Mouse (Mus musculus): ENCODE measurements around the gene Gm20822. TPM values are rescaled to one million over a fixed set of nuclear protein-coding genes. Genes with fewer than 3 reads are reported as not detected.
"Not testable (repeated sequence)": the region's sequence is repeated elsewhere in the genome, so short reads cannot be mapped to it uniquely, and the experiment has no call there.

The Gm20822 gene
- total RNA-seq (2017), result not detected in 3 replicates

- ATAC-seq (replicated peaks; ENCODE audit: insufficient number of reproducible peaks, low FRiP score, low TSS enrichment, poor library complexity, severe bottlenecking), result not testable (repeated sequence)
Measured at GRCm38 (mm10) chrY:15884671-15885070, at the start of gene Gm20822. Gm20822 (minus strand) TSS chrY:15884771.

Data from monocyte, adult 5-6 weeks (primary cell).